Mouse (Mus musculus): ENCODE results near the gene Olfr262. TPM values are rescaled to one million over a fixed set of nuclear protein-coding genes. Genes with fewer than 3 reads are reported as not detected.

Olfr262 gene
- polyA plus RNA-seq (2021; fragmentation: Nextera tagmentation) = not detected in 2 replicates
- long read RNA-seq, experiment 1 = 0 reads
- long read RNA-seq, experiment 2 = 0 reads

GRCm38 (mm10) chr19:12241559-12241958, at the start of gene Olfr262:
Olfr262 (minus strand) TSS chr19:12241659.

GRCm38 (mm10) chr19:12279554-12279953, 38.1 kb upstream of the Olfr262 start, which contains the start of gene Olfr1434:
Olfr1434 (plus strand) TSS chr19:12279854.

GRCm38 (mm10) chr19:12260732-12261131, 19.3 kb upstream of the Olfr262 start, which contains the start of gene Olfr235:
Olfr235 (plus strand) TSS chr19:12261032.

DNA sequence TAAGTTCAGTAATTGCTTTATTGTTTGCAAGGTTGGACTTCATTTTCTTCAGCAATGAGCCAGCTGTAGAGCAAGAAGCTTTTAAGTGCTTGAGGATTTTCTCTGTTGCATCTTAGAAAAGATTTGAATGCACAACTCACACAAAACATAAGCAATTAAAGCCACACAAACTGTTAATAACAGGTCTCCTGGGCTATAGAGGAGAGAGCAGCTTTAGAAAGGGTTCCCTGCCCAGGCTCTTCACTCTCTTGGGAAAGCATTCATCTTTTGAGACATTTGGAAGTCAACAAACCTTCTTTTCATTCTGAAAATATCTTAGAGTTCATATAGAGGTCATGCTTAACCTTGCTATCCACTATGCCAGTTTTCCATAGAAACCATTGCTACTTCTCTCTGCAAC, 9.0 kb downstream of the Olfr262 start, which contains the start of gene Olfr1432:
Gene Olfr1432 (minus strand): TSS at position 101 of the 400 bp plus-strand sequence.

GRCm38 (mm10) chr19:12200334-12200733, 41.1 kb downstream of the Olfr262 start, which contains the start of gene Olfr1431:
Olfr1431 (plus strand) TSS chr19:12200634.

Other genes starting within 250 kb of the Olfr262 start
- gene Olfr1423, start 200.3 kb downstream of the Olfr262 start, polyA plus RNA-seq (2021; fragmentation: Nextera tagmentation) = 0.04 TPM in 1 of 2 replicates, not detected in the other
- gene Olfr1424, start 179.0 kb downstream of the Olfr262 start, polyA plus RNA-seq (2021; fragmentation: Nextera tagmentation) = not detected in 2 replicates
- gene Olfr1425, start 163.9 kb downstream of the Olfr262 start, polyA plus RNA-seq (2021; fragmentation: Nextera tagmentation) = not detected in 2 replicates
- gene Olfr1426, start 149.6 kb downstream of the Olfr262 start, polyA plus RNA-seq (2021; fragmentation: Nextera tagmentation) = not detected in 2 replicates
- not detected in 2 replicates for gene Olfr1427, start 138.3 kb downstream of the Olfr262 start, polyA plus RNA-seq (2021; fragmentation: Nextera tagmentation)
- not detected in 2 replicates for gene Olfr1428, start 125.8 kb downstream of the Olfr262 start, polyA plus RNA-seq (2021; fragmentation: Nextera tagmentation)
- not detected in 2 replicates for gene Olfr76, start 118.5 kb downstream of the Olfr262 start, polyA plus RNA-seq (2021; fragmentation: Nextera tagmentation)
- not detected in 2 replicates for gene Olfr1555-ps1, start 71.5 kb downstream of the Olfr262 start, polyA plus RNA-seq (2021; fragmentation: Nextera tagmentation)
- not detected in 2 replicates for gene Olfr1431, start 41.0 kb downstream of the Olfr262 start, polyA plus RNA-seq (2021; fragmentation: Nextera tagmentation)
- not detected in 2 replicates for gene Olfr1432, start 9.1 kb downstream of the Olfr262 start, polyA plus RNA-seq (2021; fragmentation: Nextera tagmentation)
- not detected in 2 replicates for gene Olfr235, start 19.4 kb upstream of the Olfr262 start, polyA plus RNA-seq (2021; fragmentation: Nextera tagmentation)
- not detected in 2 replicates for gene Olfr1434, start 38.2 kb upstream of the Olfr262 start, polyA plus RNA-seq (2021; fragmentation: Nextera tagmentation)
- not detected in 2 replicates for gene Olfr1436, start 57.5 kb upstream of the Olfr262 start, polyA plus RNA-seq (2021; fragmentation: Nextera tagmentation)
- not detected in 2 replicates for gene Olfr1437, start 83.4 kb upstream of the Olfr262 start, polyA plus RNA-seq (2021; fragmentation: Nextera tagmentation)
- gene Olfr1438-ps1, start 94.3 kb upstream of the Olfr262 start, polyA plus RNA-seq (2021; fragmentation: Nextera tagmentation) = not detected in 2 replicates
- gene Olfr1440, start 145.6 kb upstream of the Olfr262 start, polyA plus RNA-seq (2021; fragmentation: Nextera tagmentation) = not detected in 2 replicates
- not detected in 2 replicates for gene Olfr1441, start 175.8 kb upstream of the Olfr262 start, polyA plus RNA-seq (2021; fragmentation: Nextera tagmentation)
- not detected in 2 replicates for gene Pfpl, start 186.2 kb upstream of the Olfr262 start, polyA plus RNA-seq (2021; fragmentation: Nextera tagmentation)
- 2.8 and 2.9 TPM in 2 replicates for gene Mpeg1, start 219.1 kb upstream of the Olfr262 start, polyA plus RNA-seq (2021; fragmentation: Nextera tagmentation)

Data from layer of hippocampus, adult 6 months (tissue).